Mouse (Mus musculus): ENCODE measurements around the gene Actg1.

- TF ChIP-seq CTCF (IDR thresholded peaks at IDR 0.05; ENCODE audit: insufficient read depth, low read depth, low read length) (no peak), POLR2A (IDR thresholded peaks at IDR 0.05; ENCODE audit: insufficient read depth, low read depth, low read length) (no peak)
These were observed 44.0 kb downstream of the Actg1 start for GRCm38 (mm10) chr11:120304350-120304694.
